Mouse (Mus musculus): ENCODE results near the gene Neu1.
A peak's percentile ranks its signal among the peaks of the same experiment; 100 is the strongest.
"Not testable (repeated sequence)": the region's sequence is repeated elsewhere in the genome, so short reads cannot be mapped to it uniquely, and the experiment has no call there.

The Neu1 gene

DNA sequence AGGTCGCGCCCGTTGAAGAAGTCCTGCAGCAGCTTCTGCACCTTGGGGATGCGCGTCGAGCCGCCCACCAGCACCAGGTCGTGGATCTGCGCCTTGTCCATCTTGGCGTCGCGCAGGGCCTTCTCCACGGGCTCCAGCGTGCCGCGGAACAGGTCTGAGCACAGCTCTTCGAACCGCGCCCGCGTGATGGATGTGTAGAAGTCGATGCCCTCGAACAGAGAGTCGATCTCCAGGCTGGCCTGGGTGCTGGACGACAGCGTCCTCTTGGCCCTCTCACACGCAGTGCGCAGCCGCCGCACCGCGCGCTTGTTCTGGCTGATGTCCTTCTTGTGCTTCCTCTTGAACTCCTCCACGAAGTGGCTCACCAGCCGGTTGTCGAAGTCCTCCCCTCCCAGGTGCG, 39.8 kb downstream of the Neu1 start:
- DNase-seq = not testable (repeated sequence)

DNA sequence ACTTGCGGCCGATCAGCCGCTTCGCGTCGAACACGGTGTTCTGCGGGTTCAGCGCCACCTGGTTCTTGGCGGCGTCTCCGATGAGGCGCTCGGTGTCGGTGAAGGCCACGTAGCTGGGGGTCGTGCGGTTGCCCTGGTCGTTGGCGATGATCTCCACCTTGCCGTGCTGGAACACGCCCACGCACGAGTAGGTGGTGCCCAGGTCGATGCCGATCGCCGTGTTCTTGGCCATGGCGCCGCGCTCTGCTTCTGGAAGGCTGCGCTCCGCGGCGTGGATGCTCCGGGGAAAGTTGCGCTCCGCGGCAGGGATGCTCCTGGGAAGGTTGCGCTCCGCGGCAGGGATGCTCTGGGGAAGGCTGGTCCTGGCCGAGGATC, 40.6 kb downstream of the Neu1 start:
- DNase-seq = not testable (repeated sequence)

DNA sequence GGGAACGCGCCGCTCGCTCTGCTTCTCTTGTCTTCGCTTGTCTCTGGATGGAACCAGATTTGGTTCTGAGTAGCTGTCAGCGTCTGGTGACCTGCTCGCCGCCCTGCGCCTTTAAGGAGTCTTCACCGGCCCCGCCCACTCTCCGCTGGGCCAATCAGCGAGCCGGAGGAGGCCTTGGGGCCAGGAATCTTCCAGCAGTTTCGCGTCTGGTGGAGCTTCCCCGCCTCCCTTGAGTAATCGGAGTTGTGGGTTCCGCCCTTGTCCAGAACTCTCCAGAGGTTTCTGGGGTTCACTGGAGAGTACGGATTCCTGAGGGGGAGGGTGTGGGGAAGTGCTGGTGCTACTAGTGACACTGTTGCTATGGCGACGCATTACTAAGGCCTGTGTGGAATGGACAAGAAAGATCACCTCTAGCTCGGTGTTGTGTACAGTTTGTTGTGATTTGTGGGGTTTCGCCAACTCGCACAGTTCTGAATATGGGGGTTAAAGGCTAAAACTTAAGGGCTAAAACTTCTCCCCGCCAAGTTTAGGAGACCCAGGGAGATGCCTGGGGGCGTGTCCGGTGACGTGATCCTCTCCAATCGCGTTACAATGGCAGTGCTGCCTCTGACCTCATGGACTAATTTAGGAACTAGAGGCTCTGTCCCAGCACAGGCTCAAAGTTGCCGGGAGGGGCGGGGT, 41.2 kb downstream of the Neu1 start, which contains the start of the genes Hspa1a and Hspa1l:
Hspa1a (minus strand) TSS at position 88 of the 681 bp plus-strand sequence.
Hspa1l (plus strand) TSS at position 635 of the 681 bp plus-strand sequence.
- DNase-seq = peak; percentile 78

DNA sequence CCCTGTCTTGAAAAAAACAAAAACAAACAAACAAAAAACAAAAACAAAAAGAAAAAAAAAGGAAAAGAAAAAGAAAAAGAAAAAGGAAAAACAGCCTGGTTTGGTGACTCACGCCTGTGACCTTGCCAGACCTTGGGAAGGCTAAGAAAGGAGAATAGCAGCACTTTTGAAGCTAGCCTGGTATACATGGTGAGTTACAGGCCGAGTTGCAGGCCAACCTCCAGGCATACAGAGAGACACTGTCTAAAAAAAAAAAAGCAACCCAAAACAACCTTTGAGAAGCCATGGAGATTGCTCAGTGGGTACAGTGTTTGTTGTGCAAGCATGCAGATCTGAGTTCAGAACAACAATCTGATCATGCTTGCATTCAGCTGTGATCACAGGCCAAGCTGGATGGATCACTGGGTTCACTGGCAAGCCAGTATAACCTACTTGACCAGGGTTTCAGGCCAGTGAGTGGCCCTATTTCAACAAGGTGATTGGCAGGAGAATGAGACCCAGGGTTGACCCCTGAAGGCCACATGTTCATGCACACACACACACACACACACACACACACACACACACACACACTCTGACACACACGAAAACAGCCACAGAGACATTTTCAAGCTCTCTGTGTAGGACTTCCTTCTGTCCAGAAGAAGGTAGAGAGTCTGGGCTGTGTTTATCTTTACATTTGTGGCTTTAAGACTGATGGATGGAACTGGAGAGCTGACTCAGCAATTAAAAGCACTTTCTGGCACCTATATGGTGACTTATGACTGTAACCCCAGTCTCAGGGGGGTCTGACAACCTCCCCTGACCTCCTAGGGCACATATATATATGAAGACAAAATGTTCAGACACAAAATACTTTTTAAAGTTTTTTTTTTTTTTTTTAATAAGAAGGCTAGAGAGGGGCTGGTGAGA, 44.8 kb downstream of the Neu1 start:
- no peak for DNase-seq

DNA sequence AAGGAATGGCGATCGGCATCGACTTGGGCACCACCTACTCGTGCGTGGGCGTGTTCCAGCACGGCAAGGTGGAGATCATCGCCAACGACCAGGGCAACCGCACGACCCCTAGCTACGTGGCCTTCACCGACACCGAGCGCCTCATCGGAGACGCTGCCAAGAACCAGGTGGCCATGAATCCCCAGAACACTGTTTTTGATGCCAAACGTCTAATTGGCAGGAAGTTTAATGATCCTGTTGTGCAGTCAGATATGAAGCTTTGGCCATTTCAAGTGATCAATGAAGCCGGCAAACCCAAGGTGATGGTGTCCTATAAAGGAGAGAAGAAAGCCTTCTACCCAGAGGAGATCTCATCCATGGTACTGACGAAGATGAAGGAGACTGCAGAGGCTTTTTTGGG, 45.9 kb downstream of the Neu1 start:
- DNase-seq = no peak

DNA sequence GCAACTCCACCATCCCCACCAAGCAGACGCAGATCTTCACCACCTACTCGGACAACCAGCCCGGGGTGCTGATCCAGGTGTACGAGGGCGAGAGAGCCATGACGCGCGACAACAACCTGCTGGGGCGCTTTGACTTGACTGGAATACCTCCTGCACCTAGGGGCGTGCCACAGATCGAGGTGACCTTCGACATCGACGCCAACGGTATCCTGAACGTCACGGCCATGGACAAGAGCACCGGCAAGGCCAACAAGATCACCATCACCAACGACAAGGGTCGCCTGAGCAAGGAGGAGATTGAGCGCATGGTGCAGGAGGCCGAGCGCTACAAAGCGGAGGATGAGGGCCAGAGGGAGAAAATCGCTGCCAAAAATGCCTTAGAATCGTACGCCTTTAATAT, 47.2 kb downstream of the Neu1 start:
- no peak for DNase-seq

DNA sequence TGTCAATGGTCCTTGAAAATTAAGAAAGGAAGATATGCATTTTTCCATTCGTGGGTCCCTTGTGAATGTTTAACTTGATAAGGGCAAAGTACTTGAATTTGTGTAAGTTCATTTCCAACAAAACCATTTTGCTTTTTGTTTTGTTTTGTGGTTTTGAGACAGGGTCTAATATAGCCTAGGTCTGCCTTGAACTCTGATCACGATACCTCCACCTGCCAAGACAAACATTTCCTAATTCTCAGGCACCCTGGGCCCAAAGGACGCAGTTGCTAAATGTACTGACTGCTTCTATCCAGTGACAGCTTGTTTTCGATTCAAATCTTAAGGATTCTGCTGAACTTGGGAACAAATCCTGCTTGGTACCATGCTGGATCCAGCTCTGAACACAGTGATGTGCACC, 48.6 kb downstream of the Neu1 start:
- no peak for DNase-seq

DNA sequence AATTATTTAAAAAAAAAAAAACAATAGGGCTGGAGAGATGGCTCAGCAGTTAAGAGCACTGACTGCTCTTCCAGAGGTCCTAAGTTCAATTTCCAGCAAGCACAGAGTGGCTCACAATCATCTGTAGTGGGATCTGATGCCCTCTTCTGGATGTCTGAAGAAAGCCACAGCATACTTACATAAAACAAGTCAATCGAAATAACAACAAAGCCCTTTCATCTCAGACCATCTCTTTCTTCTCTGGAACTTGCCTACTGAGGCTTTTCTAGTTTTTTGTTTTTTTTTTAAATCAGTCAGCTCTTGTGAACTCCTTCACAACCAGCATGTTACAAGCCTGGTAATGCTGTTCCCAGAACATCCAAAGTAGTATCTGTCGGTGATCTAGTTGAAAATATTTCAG, 49.6 kb downstream of the Neu1 start:
- peak; percentile 37 for DNase-seq

DNA sequence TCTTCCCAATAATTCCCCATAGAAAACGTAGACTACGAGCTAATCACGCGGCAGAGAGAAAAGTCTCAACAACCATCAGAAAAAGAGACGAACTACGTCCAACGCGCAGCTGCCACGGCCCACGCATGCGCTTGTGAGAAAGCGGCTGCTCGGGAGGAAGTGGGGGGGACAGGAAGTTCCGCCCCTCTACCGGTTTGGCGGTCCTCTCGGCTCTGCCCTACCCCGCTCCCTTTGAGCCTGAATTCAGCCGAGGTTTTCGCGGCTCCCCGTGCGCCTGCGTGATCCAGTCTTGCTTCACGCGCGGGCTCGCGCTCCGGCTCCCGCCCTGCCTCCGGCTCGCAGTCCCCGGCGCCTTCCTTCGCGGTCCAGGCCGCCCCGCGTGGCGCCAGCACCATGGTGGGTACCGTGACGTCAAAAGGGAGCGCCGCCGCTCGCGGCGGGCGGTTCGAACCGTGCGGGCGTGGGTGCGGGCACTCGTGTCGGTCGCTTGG, 50.7 kb downstream of the Neu1 start, which contains the start of gene Lsm2:
Lsm2 (plus strand) TSS at position 173 of the 491 bp plus-strand sequence.
- peak; percentile 94 for DNase-seq

DNA sequence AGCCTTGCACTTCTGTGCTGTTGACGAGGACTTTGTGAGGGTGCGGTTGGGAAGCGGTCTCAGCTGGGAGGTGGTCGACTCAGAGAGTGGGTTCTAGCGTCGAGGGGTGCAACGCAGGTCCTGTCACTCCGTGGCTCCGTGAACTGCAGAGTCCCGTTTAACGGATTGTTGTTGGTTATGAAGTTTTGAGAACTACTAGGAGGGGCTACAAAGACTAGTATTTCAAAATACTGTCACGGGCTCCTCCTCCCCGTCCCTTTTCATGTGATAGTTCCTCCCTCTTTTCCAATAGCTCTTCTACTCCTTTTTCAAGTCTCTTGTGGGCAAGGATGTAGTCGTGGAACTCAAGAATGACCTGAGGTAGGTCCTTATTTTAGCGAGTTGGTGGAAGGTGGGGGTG, 51.3 kb downstream of the Neu1 start:
- no peak for DNase-seq

DNA sequence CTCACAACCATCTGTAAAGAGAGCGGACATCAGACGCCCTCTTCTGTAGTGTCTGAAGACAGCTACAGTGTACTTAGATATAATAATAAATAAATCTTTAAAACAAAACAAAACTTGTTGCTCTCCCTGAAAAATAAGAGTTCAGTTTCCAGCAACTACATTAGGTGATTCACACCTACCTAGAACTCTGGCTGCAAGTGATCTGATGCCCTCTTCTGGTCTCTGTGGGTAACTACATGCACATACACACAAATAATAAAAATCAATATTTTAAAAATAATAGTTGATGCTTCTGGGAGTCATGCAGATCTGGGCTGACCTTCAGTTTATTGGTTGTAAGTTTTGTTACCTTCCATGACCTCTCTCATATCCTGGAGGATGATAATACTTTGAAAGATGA, 53.2 kb downstream of the Neu1 start:
- no peak for DNase-seq
